Mouse (Mus musculus) embryonic fibroblast, embryonic 13.5 days (primary cell): ENCODE measurements around the gene Cplx3.

Experiments
- CTCF ChIP-seq: IDR thresholded peaks from 2 replicates; pipeline ENCODE4 v1.5.1; 2011; ENCODE audit warnings: mild to moderate bottlenecking, control low read depth, low read length, moderate library complexity, borderline replicate concordance; ENCODE audit not compliant: insufficient read depth
- POLR2A ChIP-seq: IDR thresholded peaks from 2 replicates; pipeline ENCODE4 v1.6.1; 2011; ENCODE audit warnings: low read depth, mild to moderate bottlenecking, control low read depth, low read length, moderate library complexity

GRCm38 (mm10) chr9:57643169-57643855, 37.2 kb upstream of the Cplx3 start:
- no peak for TF ChIP-seq CTCF
- no peak for TF ChIP-seq POLR2A
